Mouse (Mus musculus) right cerebral cortex, postnatal 10 days (tissue): ENCODE measurements at regions not wholly inside any gene's neighbourhood (a gene's known extent, or its start where the extent isn't known, plus 50 kb on each side); places are given as distances from the start of the nearest gene placed in this dataset.

Experiments
- DNase-seq, 2 experiments: peaks; one replicate each; pipeline ENCODE4 v3.0.0; 2021; ENCODE audit warnings: low spot score in 2 of 2

DNA sequence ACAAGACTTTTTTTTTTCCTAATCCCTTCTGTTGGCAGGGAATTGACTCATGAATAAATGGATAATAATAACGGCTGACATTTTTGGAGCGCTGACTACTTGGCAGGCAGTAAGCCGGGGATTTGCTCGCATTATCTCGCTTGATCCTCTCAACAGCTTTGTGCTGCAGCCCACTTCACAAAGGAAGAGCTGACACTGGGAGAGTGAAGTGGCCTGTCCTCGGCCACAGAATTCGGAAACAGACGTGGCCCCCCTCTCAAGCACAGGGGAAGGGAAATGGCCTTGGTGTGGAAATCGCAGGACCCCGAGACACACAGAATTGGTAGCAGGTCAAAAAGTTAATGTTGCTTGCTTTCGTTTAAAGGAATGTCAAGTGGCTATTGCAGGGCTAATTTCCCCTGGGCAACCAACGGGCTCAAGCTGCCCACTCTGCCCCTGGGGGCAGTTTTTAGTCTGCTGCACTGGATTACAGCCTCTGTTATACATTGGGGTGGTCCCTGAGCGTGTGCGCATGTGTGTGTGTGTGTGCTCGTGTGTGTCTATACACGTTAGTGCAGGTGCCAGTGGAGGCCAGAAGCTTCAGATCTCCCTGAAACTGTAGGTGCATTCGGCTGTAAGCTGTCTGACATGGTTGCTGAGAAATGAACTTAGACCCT, 483.1 kb downstream of the Plcl1 start:
- DNase-seq = peak; percentile 69 to 75

DNA sequence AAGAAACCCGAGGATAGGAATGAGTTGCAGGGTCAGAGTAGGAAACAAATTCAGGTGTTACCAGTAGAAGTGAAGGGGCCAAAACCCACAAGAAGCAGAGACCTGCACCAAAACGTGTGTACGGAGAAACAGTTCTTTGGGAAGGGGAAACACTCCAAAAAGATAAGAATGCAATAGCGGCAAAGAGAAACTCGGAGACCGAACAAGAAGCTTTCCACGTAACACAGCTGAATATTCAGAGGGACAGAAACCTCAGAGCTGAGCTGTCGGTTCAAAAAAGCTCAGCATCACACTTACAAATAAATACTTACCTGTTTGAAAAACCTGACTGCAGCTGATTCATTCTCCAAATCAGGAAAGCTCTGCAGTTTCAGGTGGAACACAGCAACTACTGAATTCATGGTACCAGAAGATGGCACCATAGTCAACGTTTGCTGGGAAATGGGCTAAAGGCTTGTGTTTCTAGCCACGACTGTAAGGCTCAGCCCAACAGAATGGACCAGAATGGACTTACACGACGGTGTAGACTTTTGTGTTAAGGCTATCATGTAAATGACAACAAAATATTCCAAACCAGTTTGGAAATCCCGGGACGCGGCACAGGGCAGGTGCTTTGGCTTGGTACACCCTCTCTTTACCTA, 484.9 kb downstream of the Plcl1 start:
- DNase-seq = peak; percentile 75 to 78

DNA sequence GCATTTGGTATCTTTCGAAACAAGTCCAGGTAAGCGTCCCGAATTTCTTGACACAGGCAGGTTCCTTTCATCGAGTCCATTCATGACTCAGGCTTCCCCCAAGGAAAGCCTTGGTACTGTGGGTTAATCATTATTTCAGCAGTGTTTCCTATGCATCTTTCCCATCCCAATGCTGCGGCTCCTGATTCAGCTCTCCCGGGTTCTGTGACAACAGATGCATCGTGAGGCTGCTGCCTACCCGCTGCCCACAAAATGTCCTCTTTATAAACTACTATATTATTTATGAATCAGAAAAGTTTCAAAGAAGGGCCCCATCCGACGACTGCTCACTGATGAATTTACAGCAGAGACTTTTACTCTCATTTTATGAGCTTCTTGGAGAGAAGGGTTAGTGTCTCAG, 486.2 kb downstream of the Plcl1 start:
- no peak for DNase-seq

DNA sequence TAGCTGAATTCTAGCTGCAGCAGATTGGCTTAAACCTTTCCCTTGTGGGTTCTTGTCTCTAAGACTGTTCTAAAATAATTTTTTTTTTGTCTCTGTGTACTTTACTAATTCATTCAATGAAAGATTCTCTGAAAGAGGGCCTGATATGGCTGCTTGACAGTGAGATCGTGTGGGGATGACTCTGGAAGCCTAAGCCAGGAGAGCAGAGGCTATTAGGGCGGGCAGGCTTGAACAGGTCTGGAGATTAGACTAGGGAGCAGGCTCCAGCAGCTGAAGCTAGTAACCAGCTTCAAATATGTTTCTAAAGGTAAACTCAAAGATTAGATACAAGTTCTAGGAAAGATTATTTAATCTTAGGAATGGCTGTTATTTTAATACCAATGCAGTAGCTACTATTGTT, 491.9 kb downstream of the Plcl1 start:
- DNase-seq = no peak

DNA sequence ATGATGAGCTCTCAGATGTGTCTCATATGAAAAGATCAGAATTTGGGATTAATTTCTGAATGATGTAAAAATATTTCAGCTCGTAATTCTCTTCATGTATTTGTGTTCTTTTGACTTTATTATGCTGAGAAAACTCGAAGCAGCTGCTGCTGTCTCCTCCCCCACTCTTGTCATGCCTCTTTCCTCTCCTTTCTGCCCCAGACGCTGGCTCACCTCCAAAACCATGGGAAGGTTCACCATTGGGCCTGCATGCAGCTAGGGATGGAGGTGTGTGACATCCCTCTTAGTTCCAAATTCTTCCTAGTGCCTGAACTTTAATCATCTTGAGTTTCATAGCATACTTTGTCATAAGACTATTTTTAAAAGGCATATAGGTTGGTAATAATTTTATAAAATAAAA, 492.3 kb downstream of the Plcl1 start:
- DNase-seq = no peak

DNA sequence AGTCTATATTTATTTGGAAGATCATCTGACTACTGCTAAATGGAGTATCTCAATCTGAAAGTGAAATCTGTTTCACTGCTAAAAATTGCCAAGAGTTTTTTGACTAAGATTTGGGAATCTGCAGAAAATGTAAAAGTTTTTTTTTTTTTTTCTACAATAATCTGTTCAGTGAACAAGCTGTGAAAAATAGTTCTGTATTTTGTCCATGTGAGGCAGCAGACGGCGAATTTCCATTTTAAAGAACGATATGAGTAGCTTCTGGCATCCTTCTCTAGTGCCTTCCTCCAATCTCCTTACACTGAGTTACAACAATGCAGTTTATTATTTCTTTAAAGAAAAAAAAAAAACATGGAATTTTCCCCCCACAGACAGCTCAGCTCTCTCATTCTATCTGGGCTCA, 494.3 kb downstream of the Plcl1 start:
- DNase-seq = peak; percentile 46 to 80

DNA sequence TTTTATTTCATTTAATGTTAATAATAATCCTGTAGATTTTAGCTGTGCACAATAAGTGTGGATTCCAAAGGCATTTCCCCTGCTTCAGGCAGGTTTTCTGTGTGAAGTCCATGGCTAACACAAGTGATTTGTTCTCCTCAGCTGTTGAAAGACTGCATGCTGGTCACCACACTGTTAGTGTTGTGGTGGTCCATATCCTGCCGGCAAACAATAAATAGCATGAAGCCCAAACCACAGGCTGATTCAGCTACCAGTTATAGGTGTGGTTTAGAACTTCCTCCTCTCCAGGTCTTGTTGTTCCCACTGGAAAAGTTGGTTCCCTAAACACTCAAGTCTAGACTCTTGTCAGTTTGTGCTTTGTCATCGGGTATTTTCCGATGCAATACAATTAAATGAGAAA, 497.5 kb downstream of the Plcl1 start:
- DNase-seq = no peak

DNA sequence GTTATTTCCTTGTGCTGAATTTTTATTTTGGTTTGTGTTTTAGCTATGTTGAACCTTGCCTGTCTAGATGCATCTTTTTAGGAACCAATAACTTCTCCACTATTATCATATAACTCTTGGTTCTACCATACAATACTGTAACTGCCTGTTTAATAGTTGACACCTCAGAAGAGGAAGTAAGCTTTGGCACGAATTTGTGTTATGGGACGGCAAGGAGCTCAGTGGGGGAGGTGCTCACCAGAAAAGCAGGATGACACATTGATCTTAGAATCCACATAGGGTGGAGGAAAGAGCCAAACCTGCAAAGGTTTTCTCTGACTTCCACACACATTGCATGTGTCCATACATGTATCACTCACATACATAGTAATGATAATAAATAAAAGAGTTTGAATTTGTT, 498.9 kb downstream of the Plcl1 start:
- no peak for DNase-seq

DNA sequence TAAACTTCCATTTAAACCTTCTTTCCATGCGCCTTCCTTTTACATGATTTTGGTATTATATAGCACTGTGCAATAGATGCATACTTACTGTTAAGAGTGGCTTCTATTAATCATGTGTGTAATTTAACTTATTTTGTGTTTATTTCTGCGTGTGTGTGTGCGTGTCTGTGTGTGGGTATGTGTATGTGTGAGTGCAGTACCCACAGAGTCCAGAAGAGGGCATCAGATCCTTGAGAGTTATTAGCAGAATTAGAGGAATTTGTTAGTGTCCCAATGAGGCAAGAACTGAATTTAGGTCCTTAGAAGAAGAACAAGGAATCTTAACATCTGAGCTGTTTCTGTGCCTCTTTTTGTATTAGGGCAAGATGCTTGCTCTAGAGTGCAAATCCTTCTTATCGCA, 499.5 kb downstream of the Plcl1 start:
- DNase-seq = no peak

DNA sequence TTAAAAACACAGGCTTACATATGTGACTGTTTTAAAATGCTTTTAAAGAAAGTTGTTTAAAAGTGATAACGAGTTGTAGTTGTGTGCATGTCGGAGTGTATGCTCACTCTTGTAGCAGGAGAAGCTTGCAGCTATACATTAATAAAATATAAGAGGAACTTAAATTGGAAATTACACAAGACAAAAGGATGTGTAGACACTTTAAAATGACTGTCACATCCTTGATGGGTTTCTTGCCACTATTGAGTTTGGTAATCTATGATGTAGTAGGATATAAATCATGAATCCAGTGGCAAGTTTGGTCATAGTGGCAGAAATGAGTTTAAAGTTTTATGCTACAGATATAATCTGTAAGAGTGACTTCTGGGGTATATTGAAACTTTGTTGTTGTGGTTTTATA, 504.3 kb downstream of the Plcl1 start:
- DNase-seq = no peak

DNA sequence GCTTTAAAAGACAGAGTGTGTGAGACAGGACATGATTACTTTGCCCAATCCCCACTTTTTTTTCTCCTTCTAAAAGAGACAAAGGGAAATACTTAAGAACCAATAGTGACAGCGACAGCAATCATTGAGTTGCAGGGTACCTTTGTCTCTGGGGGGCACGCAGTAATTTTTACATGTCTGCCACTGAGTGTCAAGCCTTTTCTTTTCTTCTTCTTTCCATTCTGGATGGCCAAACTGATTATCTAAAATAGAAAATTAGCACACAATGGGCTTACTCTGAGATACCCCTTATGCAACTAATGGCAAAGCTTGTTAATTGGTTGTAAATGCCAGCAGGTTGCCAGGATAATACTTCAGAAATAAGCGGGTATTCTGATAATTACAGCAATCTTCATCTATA, 508.6 kb downstream of the Plcl1 start:
- DNase-seq = no peak

DNA sequence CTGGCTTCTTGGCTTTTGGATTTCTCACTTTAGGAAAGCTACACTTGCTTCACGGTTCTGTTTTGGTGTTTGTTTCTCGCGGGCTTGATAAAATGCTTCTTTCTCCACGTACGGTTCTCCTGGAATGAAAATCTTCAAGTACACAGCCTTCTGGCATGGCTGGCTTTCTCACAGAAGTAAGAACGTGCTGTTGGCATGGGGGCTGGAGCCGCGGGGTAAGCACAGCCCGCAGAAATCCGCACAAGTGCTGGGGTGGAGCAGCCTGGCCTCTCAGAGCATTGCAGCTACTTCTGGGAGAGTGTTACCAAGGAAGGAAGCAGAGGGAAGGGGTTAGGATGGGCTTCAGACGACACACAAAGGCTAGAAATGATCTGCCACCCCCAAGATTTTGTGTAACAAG, 510.2 kb downstream of the Plcl1 start:
- DNase-seq = peak; percentile 42 to 50

DNA sequence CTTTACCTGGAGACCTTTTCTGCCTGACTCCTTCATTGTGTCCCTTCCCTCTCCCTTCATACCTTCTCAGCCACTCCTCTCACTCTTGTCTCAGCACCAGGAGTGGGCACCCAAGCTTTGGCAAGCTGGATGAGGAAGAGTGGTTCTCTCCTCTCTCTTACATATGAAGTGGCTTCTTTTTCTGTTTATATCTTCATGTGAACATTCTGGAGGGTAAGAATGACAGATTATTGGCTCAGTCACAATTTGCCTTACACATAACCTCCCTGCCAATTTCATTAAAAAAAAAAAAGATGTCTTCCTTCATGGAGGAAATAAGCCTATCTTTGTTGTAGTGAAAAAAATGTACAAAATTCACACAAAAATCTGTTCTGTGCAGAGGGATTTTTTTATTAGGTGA, 513.8 kb downstream of the Plcl1 start:
- no peak for DNase-seq

DNA sequence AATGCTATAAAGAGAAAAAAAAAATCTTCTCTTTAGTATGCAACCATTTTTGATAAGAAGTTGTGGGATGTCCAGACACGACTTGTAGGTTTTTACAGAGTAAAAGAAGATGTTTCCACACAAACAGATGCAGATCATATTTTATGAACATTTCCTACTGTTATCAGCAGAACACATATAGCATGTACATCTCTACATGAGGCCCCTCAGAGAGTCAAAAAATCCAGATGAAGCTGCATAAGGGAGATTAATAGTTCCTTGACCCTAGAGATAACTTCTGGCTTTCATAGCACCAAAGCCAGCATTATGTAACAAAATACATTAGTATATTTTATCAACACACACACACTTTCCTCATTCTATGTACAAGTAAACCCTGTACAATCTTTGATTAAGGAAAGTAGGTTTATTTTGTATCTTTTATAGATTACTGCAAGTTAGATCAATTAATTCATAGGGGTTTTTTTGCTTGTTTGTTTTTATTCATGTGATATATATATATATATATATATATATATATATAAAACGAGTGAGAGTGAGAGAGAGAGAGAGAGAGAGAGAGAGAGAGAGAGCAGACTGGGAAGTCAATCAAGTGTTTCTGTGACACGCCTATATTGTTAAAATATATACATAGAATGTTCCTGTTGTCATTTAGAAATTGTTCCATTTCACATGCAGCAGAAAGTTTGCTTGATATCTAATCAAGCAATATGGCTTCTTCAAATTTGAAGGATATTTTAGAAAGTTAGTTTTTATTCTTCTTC, 541.2 kb downstream of the Plcl1 start:
- DNase-seq = no peak

DNA sequence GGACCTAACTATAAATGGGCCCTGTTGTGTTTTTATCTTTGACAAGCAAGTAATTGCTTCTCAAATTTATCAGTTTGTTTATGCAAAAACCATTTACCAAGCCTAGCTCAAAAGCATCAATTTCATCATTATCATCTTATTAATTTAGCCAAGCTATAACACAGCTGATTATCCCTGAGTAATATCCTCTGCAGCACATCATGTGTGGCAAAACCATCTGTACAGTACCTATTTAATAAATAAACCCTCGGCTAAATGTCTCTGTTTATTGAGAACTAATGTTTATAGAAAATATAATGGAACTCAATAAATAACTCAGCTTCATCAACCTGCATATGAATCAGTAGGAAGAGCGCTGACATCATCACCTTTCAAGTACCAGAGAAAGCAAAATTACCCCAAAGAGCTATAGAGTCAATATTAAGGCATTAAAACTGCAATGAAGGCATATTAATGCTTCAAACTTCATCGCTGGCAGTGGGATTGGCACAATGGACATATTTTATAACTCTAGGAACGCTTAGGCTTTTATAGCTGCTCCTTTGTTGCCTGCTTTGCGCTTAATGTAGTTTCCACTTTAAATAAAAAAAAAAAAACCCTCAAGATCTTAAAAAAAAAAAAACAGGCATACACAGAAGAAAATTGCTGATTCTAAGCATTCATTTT, 542.0 kb downstream of the Plcl1 start:
- no peak for DNase-seq

DNA sequence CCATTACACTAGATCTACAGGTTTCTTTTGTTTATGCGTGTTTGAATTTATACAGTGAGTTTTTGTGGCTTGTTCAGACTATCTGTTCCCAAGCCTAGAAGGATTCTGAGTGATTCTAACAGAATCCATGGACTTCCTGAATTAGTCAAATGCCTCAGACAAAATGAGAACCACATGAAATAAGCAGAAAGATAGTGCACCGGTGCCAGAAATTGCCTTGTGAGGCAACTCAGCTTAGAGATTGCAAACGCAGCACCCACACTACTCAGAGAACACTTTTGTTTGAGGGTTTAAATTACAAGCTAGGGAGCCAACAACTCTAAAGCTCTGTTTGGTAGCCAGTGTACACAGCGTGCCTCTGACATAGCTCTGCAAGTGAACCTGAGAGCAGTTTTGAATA, 543.9 kb downstream of the Plcl1 start:
- no peak for DNase-seq

DNA sequence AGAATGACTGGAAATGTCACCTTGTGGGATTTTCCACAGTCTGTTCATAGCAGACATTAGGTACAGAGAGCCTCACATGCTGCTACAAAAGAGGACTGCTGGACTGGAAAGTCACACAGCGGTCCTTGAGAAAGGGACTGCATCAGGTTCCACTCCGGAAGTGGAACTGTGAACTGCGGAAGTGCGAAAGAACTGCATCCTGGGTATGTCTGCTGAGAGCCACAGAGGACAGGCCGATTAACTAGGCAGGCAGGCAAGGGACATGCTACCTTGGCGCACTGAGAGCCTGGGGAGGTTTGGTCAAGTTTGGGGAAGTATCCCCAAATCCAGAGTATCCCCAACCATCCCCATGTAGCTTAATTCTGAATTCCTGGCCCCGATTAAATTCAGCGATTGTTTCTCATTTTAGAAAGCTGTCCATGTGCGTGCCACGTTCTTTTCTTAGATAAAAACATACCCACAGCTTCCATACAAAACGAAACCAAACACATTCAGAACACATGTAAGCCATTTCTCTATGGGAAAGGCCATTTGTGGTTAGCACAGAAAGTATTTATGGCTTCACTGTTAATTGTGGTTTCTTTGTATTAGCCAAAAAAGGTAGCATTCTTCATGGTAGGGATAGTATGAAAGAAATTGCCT, 552.2 kb downstream of the Plcl1 start:
- DNase-seq = peak in 1 of 2 experiments; percentile 49

DNA sequence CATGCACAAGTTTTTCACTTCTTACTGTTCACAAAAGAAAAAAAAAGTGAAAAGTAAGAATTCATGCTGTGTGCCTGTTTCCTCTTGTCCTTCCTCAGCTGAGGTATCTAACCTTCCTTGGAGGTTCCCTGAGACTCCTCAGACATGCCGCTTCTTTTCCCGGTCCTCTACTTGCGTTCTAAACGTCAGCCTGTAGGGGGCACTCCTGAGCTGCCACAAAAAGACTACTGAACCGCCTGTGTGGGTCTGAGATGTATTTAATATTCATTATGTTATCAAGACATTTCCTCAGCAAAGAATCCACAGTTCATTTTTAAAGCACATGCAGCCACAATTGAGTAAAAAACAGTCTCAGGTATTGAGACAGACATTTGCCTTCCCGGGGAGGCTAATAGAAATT, 554.6 kb downstream of the Plcl1 start:
- DNase-seq = peak; percentile 88 to 92

DNA sequence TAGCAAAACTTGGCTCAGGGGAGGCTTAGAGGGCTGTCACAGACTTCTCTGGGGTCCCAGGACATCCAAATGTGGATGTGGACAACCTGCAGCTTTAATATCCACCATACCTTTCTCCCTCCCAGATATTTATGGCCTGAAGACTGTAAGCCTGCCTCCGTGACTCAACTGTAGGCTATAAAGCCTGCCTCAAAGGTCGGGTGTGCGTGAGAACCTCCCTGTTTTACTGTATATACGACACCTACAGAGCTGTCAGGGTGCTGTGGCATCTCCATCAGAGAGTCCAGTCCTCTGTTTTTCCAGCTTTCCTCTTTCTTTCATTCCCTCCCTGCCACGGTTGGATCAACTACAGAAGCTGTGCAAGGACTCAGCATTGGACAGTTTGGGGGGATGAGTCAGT, 558.1 kb downstream of the Plcl1 start:
- no peak for DNase-seq

DNA sequence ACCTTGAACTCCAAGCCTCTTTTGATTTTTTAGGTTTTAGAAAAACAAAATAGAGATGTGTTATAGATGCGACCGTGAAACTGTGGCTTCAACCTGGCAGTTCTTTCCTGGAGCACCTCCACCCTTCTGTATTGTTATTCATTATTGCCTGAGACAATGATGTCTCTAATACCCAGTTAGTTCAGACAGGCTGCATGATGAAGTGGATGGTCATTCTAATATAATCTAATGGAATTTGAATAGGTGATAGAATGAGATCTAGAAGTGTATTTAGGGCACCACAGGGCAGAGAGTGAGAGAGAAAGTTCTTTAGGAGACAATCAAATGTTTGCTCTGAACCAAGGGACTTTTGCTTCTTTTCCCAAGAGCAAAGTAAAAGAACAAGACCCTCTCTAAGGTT, 560.6 kb downstream of the Plcl1 start:
- no peak for DNase-seq

DNA sequence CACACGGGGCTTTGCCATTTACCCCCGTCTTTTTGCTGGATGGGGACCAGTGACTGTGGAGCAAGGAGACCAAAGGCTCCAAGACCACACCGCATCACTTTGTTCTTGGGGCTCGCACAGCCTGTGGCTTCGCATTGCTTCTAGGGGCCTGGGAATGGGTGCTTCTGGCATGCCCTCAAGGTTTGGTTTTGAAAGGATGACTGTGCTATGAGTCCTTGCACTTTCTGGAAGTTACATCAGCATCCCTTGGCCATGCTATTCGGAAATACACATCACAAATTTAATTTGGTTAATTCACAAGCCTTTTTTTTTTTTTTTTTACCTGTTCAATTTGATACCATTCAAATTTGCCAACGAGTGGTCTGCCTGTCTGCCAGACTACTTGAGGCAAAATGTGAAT, 562.1 kb downstream of the Plcl1 start:
- DNase-seq = no peak

DNA sequence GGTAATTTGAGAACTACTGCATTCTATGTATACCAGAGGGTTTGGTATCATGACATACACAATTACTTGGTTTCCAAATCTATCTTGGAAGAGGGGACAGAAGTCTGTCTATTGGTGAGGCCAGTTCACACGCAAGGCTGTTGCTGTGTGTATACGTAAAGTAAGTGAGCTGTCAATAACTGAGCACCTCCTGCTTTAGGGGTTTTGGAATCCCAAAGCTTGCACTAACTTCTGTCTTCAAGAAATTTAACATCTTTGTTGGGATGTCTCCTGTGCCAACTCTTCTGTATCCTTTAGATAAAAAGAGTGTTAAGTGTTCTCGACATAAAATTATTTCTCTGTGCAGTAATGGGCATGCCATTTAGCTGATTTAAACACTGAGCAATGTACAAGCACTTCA, 572.1 kb downstream of the Plcl1 start:
- peak in 1 of 2 experiments; percentile 7 for DNase-seq
